Mouse (Mus musculus) neural tube, embryonic 11.5 days (tissue): ENCODE data around the gene Apoc2. TPM values are rescaled to one million over a fixed set of nuclear protein-coding genes. Genes with fewer than 3 reads are reported as not detected.

Experiments used
- polyA plus RNA-seq: library from polyadenylated mRNA; unstranded; fragments of >200 nt; fragmentation: Nextera tagmentation; extraction: Ambion mirVana; gene quantifications from 2 replicates; pipeline ENCODE4 v1.2.1, GENCODE M21; 2014

Apoc2 gene
- polyA plus RNA-seq, 1 experiment from 2014 or later = 0.45 TPM

Other genes starting within 250 kb of the Apoc2 start
- 14.1 and 16.4 TPM in 2 replicates for gene Mark4, start 219.1 kb downstream of the Apoc2 start, polyA plus RNA-seq
- 1.2 and 1.6 TPM in 2 replicates for gene Exoc3l2, start 214.6 kb downstream of the Apoc2 start, polyA plus RNA-seq
- gene Bloc1s3, start 169.6 kb downstream of the Apoc2 start, polyA plus RNA-seq = 2.0 and 2.7 TPM in 2 replicates
- gene Trappc6a, start 169.5 kb downstream of the Apoc2 start, polyA plus RNA-seq = 49.3 and 54.0 TPM in 2 replicates
- gene Nkpd1, start 160.1 kb downstream of the Apoc2 start, polyA plus RNA-seq = not detected in 2 replicates
- 4.5 and 4.7 TPM in 2 replicates for gene Ppp1r37, start 114.9 kb downstream of the Apoc2 start, polyA plus RNA-seq
- gene Zfp296, start 100.7 kb downstream of the Apoc2 start, polyA plus RNA-seq = 0.44 and 0.57 TPM in 2 replicates
- 161 and 171 TPM in 2 replicates for gene Gemin7, start 100.3 kb downstream of the Apoc2 start, polyA plus RNA-seq
- gene Clasrp, start 73.5 kb downstream of the Apoc2 start, polyA plus RNA-seq = 48.0 and 53.5 TPM in 2 replicates
- 3.1 and 3.8 TPM in 2 replicates for gene Relb, start 48.5 kb downstream of the Apoc2 start, polyA plus RNA-seq
- 104 and 107 TPM in 2 replicates for gene Clptm1, start 12.9 kb downstream of the Apoc2 start, polyA plus RNA-seq
- not detected in 2 replicates for gene Gm44805, start 3.5 kb upstream of the Apoc2 start, polyA plus RNA-seq
- gene Apoc4, start 3.5 kb upstream of the Apoc2 start, polyA plus RNA-seq = not detected in 2 replicates
- 3.4 and 6.9 TPM in 2 replicates for gene Apoc1, start 14.7 kb upstream of the Apoc2 start, polyA plus RNA-seq
- gene Apoe, start 21.2 kb upstream of the Apoc2 start, polyA plus RNA-seq = 125 and 146 TPM in 2 replicates
- 150 and 155 TPM in 2 replicates for gene Tomm40, start 37.5 kb upstream of the Apoc2 start, polyA plus RNA-seq
- 70.0 and 76.5 TPM in 2 replicates for gene Nectin2, start 72.5 kb upstream of the Apoc2 start, polyA plus RNA-seq
- 21.1 and 21.7 TPM in 2 replicates for gene Bcam, start 93.1 kb upstream of the Apoc2 start, polyA plus RNA-seq
- gene Cblc, start 118.9 kb upstream of the Apoc2 start, polyA plus RNA-seq = 0.45 and 0.53 TPM in 2 replicates
- 1.2 and 1.3 TPM in 2 replicates for gene Bcl3, start 144.8 kb upstream of the Apoc2 start, polyA plus RNA-seq
- gene Gm19345, start 174.1 kb upstream of the Apoc2 start, polyA plus RNA-seq = 0.24 and 0.29 TPM in 2 replicates
- not detected in 2 replicates for gene Ceacam16, start 183.4 kb upstream of the Apoc2 start, polyA plus RNA-seq
- gene Ceacam19, start 210.0 kb upstream of the Apoc2 start, polyA plus RNA-seq = not detected in 2 replicates
- gene Pvr, start 243.2 kb upstream of the Apoc2 start, polyA plus RNA-seq = 2.9 and 4.8 TPM in 2 replicates